Mouse (Mus musculus): ENCODE measurements around the gene Stoml3.

The Stoml3 gene

DNA sequence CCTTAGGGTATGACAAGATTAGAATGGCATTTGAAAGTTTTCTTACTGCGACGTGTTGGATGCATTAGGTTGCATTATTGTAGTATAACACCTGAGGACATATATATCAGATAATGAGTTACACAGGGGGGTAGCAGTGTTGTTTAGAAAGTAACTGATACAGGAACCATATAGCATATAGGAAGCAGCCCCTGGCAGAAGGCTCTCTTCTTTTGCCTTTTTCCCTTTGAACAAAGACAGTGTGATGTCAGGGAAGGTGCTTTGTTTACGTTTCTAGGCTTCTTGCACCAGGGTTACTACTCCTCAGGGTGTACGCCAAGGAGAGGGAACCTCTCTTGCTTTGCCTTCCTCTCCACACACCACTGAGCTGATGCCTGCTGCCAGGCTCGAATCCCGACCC is at the start of gene Stoml3:
Stoml3 (plus strand) TSS at position 301 of the 400 bp plus-strand sequence.
- no peak for DNase-seq (ENCODE audit: low spot score)

DNA sequence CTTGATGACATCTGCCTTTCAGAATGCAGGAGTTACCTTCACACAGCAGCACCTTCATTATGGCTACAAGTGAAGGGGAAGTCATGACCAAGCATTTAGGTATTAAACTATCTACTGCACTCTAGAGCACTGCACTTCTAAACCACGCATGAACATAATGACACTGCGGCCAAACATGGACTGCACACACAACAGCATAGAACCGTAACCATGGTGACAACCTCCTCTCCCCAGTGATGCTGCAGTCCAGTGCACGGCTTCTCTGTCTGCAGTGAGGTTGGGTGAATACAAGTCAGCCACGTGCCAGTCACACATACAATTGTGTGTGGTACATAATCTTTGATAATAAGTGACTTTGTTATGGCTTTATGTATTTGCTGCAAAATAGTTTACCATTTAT is 42.9 kb upstream of the Stoml3 start:
- peak; percentile 0 for DNase-seq (ENCODE audit: low spot score)

DNA sequence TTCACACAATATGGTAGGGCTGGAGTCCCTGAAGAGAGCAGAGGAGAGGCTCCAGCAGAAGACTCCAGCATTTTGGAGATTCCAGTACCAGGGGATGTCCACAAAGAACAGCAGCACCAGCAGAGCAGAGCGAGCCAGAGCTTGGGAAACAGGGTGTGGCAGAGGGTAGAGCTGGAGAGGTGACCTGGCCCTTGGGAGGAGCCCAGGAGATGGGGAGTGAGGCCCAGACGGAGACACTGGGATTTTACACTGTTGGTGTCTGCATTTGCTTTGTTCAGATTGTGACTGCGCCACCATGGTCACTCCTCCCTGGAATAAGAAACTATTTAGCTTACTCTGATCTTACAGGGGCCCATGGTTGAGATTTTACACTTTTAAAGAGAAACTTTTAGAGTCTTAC is 41.7 kb upstream of the Stoml3 start:
- DNase-seq (ENCODE audit: low spot score): peak; percentile 1

DNA sequence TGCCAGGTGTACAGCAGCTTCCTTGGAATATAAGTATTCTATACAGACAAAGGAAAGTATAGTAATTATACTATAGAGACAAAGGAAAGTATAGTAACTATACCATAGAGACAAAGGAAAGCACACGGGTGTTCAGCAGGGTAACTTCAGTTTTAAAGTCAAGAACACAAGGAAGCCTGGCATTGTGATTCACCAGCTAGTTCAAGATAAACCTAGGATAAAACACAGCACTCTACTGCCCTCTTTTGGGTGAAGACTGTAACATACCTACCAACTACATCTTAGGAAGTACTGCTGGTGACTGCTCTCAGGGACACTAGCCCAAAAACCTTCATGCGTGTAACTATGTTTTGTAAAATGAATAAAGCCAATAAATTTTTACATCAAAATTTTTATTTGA is 40.2 kb upstream of the Stoml3 start:
- DNase-seq (ENCODE audit: low spot score): peak; percentile 12

- DNase-seq (ENCODE audit: low spot score): peak; percentile 1
Measured at GRCm38 (mm10) chr3:53450666-53451065, 37.8 kb upstream of the Stoml3 start.

DNA sequence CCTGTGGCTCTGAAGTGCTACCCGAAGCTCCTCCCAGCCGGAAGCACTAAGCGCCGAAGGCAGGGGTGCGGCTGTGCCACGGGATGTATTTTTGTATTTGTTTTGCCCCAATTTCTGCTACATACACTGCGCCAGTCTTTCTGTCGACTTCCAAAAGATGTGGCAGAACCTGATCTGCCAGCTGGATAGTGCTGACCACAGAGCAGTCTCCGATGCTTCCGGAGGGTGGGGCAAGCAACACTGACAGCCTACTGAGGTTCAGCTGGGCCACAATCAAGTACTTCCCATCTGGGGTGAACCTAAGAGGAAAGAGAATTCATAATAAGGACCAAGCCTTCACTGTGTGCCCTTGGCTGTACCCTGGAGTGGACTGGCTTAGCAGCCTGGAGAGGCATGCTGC is 36.1 kb upstream of the Stoml3 start:
- DNase-seq (ENCODE audit: low spot score): peak; percentile 38

DNA sequence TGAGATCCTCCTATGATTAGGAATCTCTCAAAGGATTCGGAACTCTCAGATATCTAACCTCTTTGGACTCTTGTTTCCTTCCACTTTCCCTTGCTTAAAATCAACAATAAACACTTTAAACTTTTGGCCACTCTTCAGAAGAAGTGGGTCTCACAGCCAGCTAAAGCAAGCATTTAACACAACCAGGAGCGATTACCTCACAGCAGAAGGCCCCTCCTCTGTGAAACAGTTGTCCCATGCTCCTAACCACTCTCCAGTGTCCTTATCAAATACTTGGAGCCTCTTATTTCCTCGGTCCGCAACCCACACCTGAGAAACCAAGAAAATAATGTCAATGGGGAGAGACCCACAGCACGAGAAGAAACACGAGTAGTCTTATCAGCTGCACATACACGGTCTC is 35.1 kb upstream of the Stoml3 start:
- no peak for DNase-seq (ENCODE audit: low spot score)

DNA sequence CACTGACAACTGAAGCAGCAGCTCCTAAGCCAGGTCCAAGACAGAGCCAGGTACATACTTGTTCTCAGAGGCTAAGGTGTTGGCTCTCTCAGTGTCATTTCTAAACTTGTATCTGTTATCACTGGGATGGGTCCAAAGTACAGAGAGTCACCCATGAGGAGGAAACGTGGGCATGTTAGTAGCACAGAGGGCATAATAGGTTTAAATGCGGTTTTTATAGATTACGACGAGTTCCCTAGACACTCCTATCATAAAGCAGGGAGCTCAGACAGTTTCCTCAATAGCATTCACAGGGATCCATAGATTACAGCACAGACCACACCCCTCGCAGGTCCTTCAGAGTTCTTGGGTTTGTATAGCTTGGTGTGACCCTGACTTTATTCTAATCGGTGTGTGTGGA is 34.4 kb upstream of the Stoml3 start:
- DNase-seq (ENCODE audit: low spot score): no peak

DNA sequence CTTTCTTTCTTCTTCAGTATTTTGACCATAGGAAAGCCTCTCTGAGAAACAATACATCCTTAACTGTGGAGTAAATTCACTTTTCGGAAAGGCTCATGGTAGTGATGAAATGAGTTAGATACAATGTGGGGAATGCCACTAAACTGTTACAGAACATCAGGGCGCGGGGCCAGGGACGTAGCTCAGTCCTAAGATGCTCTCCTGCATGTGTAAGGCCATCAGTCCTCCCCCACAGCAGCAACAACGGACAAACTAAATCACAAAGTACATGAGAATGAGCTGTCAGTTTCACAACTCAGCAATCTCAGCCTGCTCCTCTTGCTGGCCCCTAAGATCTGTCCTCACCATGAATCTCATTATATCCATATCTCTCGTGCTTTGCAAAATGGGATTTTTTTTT is 33.9 kb upstream of the Stoml3 start:
- DNase-seq (ENCODE audit: low spot score): no peak

- DNase-seq (ENCODE audit: low spot score): no peak
Measured at GRCm38 (mm10) chr3:53454984-53455383, 33.5 kb upstream of the Stoml3 start.

- DNase-seq (ENCODE audit: low spot score): no peak
Measured at GRCm38 (mm10) chr3:53457750-53458149, 30.7 kb upstream of the Stoml3 start.

GRCm38 (mm10) chr3:53460106-53460505 is 28.3 kb upstream of the Stoml3 start:
- no peak for DNase-seq (ENCODE audit: low spot score)

DNA sequence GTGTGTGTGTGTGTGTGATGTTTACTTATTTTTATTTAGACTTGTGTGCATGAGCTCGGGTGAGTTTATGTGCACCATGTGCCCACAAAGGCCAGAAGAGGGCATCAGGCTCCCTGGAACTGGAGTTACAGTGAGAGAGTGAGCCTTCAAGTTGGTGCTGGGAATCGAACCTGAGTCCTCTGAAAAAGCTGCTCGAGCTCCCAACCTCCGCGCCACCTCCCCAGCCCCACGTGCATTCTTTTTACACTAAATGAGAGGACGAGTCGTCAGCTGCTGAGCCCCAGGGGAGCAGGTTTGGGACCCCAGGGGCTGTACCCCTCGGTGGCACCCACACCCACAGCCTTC is 25.8 kb upstream of the Stoml3 start:
- DNase-seq (ENCODE audit: low spot score): no peak

DNA sequence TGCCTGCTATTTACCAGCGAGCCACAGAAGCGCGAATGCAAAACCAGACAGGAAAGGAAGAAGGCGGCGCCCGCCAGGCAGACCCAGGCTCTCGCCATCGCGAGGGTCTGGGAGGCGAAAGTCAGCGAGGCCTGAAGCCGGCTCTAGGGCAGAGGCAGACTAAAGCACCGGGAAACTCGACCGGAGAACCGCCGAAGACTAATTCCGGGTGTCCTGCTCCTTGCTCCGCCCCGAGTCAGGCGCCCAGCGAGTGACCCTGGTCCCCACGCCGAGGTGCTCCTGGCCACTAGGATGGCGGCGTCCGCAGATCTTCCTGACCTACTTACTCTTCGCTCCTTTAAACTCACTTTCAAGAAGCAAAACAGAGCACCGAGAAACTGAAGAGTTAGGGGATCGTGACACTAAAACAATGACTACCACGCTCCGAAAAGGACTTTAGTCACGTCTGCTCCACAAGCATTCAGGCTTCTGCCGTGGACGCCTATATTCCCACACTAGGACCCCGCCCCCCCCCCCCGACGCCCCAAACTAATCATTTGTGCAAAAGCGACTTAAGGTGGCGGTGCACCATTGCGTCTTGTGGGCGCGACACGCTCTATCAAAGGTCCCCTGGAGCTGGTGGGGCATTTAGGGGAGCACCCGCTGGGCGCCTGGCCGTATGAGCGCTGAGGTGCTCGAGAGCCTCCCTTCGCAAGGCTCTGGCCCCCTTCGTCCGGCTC is 25.2 kb upstream of the Stoml3 start, which contains the start of the genes Nhlrc3 and Proser1:
Nhlrc3 (minus strand) TSS at position 287 of the 719 bp plus-strand sequence.
Proser1 (plus strand) TSS at position 621 of the 719 bp plus-strand sequence.
- DNase-seq (ENCODE audit: low spot score): peak; percentile 92

DNA sequence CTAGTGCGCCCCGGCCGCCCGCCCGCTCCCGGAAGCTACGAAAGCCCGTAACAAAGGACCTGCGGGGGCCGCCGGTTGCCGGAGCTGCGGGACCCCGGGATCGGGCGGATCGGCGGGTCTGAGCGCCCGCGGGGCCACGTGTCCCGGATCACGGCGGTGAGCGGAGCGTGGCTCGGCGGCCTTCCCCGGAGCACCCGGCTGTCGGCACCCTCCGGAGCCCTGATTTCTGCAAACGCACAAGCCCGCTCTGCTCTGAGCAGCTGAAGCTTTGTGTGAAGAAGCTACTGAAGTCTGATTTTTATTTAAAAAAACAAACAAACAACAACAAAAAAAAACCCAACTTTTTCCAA is 24.7 kb upstream of the Stoml3 start:
- no peak for DNase-seq (ENCODE audit: low spot score)

- DNase-seq (ENCODE audit: low spot score): no peak
Measured at GRCm38 (mm10) chr3:53464146-53464698, 24.2 kb upstream of the Stoml3 start.

DNA sequence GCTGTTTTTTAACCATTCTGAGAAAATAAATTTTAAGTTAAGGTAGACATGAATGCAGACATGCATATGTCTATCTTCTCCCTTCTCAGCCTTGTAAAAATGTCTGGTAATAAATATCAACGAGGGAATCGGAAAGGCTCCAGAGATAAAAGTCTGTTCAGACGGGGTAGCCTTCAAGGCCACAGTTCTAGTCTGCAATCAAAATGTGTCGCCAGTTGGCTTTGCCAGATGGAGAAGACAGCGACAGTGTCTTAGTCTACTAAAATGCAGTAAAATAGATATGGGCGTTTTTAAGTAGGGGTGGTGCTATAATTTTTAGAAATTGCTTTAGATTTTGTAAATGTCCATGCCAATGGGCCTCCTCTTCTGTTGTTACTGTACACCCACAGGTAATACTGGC is 23.1 kb upstream of the Stoml3 start:
- no peak for DNase-seq (ENCODE audit: low spot score)

GRCm38 (mm10) chr3:53466481-53466880 is 22.0 kb upstream of the Stoml3 start:
- no peak for DNase-seq (ENCODE audit: low spot score)

DNA sequence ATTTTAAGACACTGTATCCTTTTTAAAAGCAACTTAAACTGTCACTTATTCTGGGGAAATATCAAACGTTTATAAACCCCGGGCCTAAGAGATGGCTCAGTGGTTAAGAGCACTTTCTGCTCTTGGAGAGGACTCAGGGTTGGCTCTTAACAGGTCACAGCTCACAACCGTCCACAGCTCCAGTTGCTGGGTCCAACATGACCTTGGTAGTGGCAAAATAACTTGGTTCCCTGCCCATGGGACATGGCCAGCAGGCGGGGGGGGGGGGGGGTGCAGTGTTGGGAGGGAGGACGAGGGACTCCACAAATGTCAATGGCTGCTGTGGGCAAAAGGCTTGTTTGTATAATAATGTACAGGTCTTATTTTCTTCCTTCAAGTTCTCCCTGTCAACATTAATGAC is 21.1 kb upstream of the Stoml3 start:
- no peak for DNase-seq (ENCODE audit: low spot score)

DNA sequence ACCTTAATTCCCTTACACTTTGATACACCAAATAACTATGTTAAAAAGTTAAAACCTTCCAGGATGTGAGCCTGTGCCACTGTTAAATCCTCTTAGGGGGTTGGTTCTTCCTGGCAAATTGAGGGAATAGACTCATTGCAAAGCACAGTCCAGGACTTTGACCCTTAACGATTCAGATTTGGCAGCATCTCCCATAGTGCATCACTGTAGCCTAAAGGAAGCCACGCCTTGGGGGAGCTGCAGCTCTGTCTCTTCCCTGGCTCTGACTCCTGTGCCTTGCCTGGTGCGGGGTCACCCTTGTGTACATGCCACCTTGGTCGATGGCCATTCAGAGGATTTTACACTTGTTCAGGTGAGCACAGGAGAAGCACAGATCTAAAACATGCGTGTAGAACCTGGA is 18.8 kb upstream of the Stoml3 start:
- no peak for DNase-seq (ENCODE audit: low spot score)

- DNase-seq (ENCODE audit: low spot score): no peak
Measured at GRCm38 (mm10) chr3:53472061-53472460, 16.4 kb upstream of the Stoml3 start.

DNA sequence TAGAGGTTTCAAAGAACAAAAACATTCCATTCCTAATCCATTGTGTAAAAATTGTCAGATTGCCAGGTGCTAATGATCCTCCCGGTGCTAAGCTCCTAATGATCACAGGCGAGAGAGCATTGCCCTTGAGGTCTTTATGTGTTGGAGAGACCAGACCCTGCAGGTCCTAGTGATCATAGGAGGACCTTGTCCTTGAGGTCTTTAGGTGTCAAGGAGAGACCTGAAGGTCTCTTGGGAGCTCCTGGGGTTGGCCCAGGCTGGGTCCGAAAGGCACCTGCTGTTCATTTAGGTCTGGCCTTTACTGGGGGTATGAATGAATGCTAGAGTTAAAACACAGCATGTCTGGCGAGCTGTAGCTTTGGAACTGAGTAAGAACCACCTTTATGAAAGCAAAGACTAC is 14.3 kb upstream of the Stoml3 start:
- no peak for DNase-seq (ENCODE audit: low spot score)

DNA sequence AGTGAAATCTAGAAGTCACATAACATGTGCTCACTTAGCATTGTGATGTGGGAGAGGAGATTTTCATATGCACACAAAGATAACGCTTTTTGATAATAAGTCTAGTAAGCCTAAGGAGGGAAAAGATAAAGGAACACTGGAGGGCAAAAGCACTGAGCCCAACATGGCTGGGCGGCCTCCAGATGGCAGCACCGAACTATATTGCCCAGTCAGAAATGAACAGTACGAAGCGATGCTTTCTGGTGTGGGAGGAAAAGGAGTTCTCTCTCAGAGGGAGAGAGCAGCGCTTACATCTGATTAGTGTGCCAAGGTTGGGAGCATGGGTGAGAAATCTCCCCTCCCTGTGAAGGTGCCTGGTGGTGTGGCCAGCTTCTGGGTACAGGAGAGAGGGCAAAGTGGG is 12.6 kb upstream of the Stoml3 start:
- no peak for DNase-seq (ENCODE audit: low spot score)

GRCm38 (mm10) chr3:53477468-53477867 is 11.0 kb upstream of the Stoml3 start:
- no peak for DNase-seq (ENCODE audit: low spot score)
